Mouse (Mus musculus): Measurements from ENCODE around the gene Asb15.

Asb15 gene

DNA sequence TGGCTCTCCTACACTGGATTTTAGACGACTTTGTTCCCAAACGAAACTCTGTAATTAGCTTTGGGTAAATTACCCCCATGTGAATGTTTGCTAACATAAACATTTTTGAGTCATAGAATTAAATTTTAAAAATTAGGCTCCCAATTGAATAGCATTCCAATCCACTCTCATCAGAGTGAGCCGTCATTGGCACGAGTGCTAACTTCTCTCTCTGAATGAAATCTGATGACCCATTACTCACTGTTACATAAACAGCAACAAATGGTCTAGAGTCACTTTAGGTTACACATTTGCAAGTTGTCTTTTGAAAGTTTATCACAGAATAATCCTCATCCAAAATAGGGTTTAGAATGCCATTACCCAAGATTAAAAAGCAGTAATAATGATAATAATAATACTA lies 81.6 kb downstream of the Asb15 start:
- DNase-seq: no peak

DNA sequence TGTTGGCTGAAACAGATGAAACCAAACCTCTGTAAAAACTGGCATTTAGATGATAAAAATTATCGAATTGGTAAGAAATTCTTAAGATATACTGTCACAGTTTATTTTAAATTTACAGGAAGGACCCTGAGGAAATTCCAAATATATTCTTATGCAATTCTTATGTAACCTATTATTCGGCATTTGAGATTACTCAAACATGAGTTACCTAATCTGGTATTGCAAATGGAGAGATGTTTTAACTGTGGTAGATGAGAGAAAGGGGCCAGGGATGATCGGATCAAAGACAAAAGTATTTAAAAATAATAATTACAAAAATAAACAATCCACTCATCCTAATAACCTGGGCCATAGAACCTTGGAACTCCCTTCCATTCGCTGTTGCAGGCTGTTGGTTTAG lies 82.4 kb downstream of the Asb15 start:
- no peak for DNase-seq

DNA sequence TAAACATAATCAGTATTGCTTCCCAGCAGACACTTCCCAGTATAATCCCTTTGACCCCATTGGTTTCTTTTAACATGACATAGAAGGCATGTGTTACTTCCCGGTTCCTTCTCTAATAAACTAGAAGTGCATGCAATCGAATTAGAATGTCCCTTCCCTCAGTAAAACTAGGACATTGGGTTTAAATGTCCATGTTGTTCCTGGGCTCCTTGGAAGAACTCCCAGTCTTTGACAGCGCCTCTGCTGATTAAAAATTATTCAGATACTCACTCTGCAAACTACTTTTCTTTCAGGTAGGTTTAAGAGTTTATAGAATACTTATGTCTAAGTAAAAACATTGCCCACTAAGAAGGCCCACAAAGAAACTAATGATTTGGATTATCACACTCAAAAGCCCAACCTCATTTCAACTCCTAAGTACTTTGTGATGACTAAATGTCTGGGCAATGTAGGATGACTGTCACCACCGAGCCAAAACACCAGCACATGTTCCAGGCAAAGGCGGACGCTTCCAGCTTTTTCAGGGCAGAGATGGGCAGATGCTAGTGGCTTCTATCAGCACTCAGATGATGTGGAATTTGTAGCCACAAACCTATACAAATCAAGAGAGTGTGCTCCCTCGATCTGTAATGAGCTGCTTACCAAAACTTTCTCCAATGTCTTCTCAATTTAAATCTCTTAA lies 84.3 kb downstream of the Asb15 start:
- DNase-seq: no peak

DNA sequence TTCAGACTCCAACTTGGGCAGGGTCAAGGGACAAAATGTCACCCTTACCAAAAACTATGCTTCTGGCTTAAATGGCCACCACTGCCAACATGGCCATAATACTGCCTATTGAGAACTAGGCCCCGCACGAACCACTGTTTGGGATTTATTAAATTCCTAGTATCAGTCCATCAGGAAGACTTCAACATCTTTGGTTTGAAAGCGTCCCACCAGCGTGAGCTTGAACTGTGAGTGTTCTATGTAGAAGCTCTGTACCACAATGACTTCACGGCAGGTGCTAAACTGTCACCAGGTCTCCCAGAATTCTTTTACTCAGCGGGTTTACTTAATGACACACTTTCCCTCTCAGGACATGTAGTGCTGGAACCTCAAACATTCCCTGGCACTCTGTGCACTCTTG lies 85.4 kb downstream of the Asb15 start:
- no peak for DNase-seq

DNA sequence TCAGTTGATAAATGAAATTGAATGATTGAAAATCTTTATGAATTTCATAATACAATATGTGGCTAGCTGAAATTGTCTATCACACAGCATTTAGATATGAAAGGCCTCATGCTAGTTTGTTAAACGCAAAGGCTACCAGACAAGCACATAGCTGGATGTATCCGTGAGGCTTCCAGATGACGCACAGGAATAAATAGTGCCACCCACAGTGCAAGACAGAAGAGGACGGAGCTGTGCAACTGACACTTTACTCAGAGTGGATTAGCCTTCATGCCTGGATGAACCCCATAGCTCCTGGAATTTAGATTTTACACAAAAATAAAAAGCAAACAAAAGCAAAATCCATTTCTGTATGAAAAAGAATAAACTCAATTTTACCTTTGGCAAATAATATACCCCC lies 86.0 kb downstream of the Asb15 start:
- DNase-seq: no peak

DNA sequence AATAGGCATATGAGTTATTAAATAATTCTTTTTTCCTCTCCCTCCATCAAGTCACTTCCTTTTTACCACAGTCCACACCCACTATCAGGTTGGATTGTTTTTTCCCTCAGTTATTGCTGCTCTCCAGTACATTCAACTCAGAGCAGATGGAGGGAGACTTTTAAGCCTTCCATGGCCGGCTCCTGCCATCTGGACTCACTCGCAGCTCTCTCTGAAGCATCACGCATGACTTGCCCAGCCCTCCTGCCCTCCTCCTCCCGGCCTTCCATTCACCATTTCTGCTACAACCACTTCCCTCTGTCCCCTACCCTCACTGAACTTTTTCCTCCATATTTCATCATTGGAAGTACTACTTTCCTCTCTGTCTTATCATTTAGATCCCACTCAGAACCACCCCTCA lies 88.8 kb downstream of the Asb15 start:
- peak; percentile 59 for DNase-seq

DNA sequence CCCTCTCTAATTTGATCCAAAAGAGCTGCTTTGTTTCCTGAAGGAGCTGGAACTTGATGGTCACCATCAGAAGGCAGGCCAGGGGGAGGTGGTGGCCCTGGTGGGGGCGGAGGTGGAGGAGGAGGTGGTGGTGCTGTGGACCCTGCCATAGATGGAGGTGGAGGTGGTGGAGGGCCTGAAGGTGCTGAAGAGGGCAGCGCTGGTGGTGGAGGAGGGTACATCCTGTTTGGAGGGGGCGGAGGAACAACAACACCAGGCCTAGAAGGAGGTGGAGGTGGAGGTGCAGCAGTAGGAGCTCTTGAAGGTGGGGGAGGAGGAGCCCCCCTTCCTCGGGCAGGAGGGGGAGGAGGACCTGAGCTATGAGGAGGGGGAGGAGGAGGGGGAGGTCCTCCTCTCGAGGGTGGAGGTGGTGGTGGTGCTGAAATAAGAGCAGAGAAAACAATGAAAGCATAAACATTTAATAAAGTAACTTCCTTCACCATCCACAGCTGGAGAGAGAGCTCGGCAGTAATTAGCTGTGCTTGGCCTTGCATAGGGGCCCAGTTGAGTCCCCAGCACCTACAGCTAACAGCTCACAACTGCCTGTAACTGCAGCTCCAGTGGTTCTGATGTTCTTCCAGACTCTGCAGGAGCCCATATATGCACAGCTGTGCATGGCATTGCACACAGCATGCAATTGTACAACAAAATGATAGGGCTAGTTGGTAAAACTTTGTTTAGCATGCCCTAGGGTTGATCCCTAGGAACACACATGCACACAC lies 91.5 kb downstream of the Asb15 start:
- no peak for DNase-seq

DNA sequence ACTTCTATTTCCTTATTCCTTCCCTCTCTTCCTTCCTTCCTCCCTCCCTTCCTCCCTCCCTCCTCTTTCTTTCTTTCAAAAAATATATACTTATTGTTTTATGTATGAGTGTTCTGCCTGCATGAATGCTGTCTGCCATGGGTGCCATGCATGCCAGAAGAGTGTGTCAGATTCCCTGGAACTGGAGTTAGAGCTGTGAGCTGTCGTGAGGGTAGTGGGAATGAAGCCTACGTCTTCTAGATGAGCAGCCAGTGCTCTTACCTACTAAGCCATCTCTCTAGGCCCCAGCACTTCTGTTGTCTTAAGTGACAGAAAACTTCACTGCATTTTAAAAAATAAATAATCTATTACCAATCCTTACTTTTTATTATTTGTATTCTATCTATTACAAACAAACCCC lies 93.0 kb downstream of the Asb15 start:
- no peak for DNase-seq

DNA sequence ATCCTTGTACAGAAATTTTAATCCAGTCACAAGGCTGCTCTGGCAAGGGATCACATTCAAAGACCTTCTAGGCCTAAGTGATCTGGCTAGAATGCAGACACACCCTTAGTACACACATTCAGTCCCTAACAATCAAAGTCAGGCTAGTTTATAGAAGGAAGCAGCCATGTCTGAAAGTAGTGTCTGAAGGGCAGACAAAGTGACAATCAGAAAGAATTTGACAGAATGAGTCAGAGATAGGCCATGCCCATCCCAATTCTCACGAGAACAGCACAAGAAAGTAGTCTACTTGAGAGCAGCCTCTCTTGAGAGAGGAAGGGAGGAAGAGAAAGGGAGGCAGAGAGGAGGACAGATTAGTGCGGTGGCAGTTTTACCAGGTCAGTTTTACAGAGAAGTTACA lies 94.2 kb downstream of the Asb15 start:
- no peak for DNase-seq

Data from cerebellum, adult 11 months (tissue).